Mouse (Mus musculus): Measurements from ENCODE around the gene Ugt1a5. TPM values are rescaled to one million over a fixed set of nuclear protein-coding genes. Genes with fewer than 3 reads are reported as not detected.
"Not testable (repeated sequence)": the region's sequence is repeated elsewhere in the genome, so short reads cannot be mapped to it uniquely, and the experiment has no call there.

Ugt1a5 gene
- polyA plus RNA-seq, 1 experiment from 2014 or later, result not detected

GRCm38 (mm10) chr1:88136646-88137045, 29.2 kb upstream of the Ugt1a5 start:
- ATAC-seq (ENCODE audit: low FRiP score, low TSS enrichment) (no peak), DNase-seq (no peak)
- no peak overlapping the region for H3K9ac ChIP-seq (replicated peaks; ENCODE audit: low read length)
- H3K4me2 ChIP-seq (ENCODE audit: low read length), result no peak overlapping the region
- H3K4me1 ChIP-seq (ENCODE audit: control insufficient read depth, insufficient read depth, low read length), result no peaks in the 10 kb centered on the region
- H3K36me3 ChIP-seq (ENCODE audit: control insufficient read depth, insufficient read depth, low read length), result no peaks in the 10 kb centered on the region
- H3K4me3 ChIP-seq (replicated peaks; ENCODE audit: low read depth, low read length), result no peak overlapping the region
- H3K27ac ChIP-seq (replicated peaks; ENCODE audit: low read depth, low read length), result no peak overlapping the region
- 78% methylated on average over 2 of the region's 2 CpGs for WGBS
- H3K27me3 ChIP-seq (ENCODE audit: control insufficient read depth, insufficient read depth, low read length), result no peaks in the 10 kb centered on the region
- H3K9me3 ChIP-seq (ENCODE audit: control insufficient read depth, low read length), result no peaks in the 10 kb centered on the region

GRCm38 (mm10) chr1:88137264-88137663, 28.5 kb upstream of the Ugt1a5 start:
- no peaks in the 10 kb centered on the region for H3K9me3 ChIP-seq (ENCODE audit: control insufficient read depth, low read length)
- H3K9ac ChIP-seq (replicated peaks; ENCODE audit: low read length), result no peak overlapping the region
- 88% methylated on average over 3 of the region's 3 CpGs for WGBS

GRCm38 (mm10) chr1:88138145-88138544, 27.7 kb upstream of the Ugt1a5 start:
- no peak overlapping the region for H3K4me3 ChIP-seq (replicated peaks; ENCODE audit: low read depth, low read length)
- DNase-seq, result no peak
- no peak overlapping the region for H3K27ac ChIP-seq (replicated peaks; ENCODE audit: low read depth, low read length)
- no peak overlapping the region for H3K9ac ChIP-seq (replicated peaks; ENCODE audit: low read length)
- WGBS, result 96% methylated on average over 1 of the region's 1 CpGs
- H3K9me3 ChIP-seq (ENCODE audit: control insufficient read depth, low read length), result no peaks in the 10 kb centered on the region
- H3K27me3 ChIP-seq (ENCODE audit: control insufficient read depth, insufficient read depth, low read length), result no peaks in the 10 kb centered on the region
- no peak overlapping the region for H3K4me2 ChIP-seq (ENCODE audit: low read length)
- H3K4me1 ChIP-seq (ENCODE audit: control insufficient read depth, insufficient read depth, low read length), result no peaks in the 10 kb centered on the region
- no peaks in the 10 kb centered on the region for H3K36me3 ChIP-seq (ENCODE audit: control insufficient read depth, insufficient read depth, low read length)
- ATAC-seq (ENCODE audit: low FRiP score, low TSS enrichment), result no peak

More at GRCm38 (mm10) chr1:88137264-88137663, 28.5 kb upstream of the Ugt1a5 start:
- ATAC-seq (ENCODE audit: low FRiP score, low TSS enrichment) (no peak), DNase-seq (no peak)
- Histone ChIP-seq H3K27ac (replicated peaks; ENCODE audit: low read depth, low read length) (no peak overlapping the region), H3K4me2 (ENCODE audit: low read length) (no peak overlapping the region), H3K36me3 (ENCODE audit: control insufficient read depth, insufficient read depth, low read length) (no peaks in the 10 kb centered on the region), H3K4me3 (replicated peaks; ENCODE audit: low read depth, low read length) (no peak overlapping the region), H3K4me1 (ENCODE audit: control insufficient read depth, insufficient read depth, low read length) (no peaks in the 10 kb centered on the region), H3K27me3 (ENCODE audit: control insufficient read depth, insufficient read depth, low read length) (no peaks in the 10 kb centered on the region)

- H3K9me3 ChIP-seq (ENCODE audit: control insufficient read depth, low read length); DNase-seq: not testable (repeated sequence)
- WGBS, result 49% methylated on average over 1 of the region's 1 CpGs
These were observed 25.3 kb upstream of the Ugt1a5 start for GRCm38 (mm10) chr1:88140492-88140891.

GRCm38 (mm10) chr1:88143966-88144675, 21.7 kb upstream of the Ugt1a5 start:
- not testable (repeated sequence) for ATAC-seq (ENCODE audit: low FRiP score, low TSS enrichment); H3K4me1 ChIP-seq (ENCODE audit: control insufficient read depth, insufficient read depth, low read length); H3K9me3 ChIP-seq (ENCODE audit: control insufficient read depth, low read length); H3K36me3 ChIP-seq (ENCODE audit: control insufficient read depth, insufficient read depth, low read length); H3K9ac ChIP-seq (replicated peaks; ENCODE audit: low read length); H3K4me2 ChIP-seq (ENCODE audit: low read length); H3K27me3 ChIP-seq (ENCODE audit: control insufficient read depth, insufficient read depth, low read length); H3K4me3 ChIP-seq (replicated peaks; ENCODE audit: low read depth, low read length); H3K27ac ChIP-seq (replicated peaks; ENCODE audit: low read depth, low read length)
- peak; percentile 23 for DNase-seq
- WGBS, result 2% methylated on average over 5 of the region's 5 CpGs

More at GRCm38 (mm10) chr1:88140492-88140891, 25.3 kb upstream of the Ugt1a5 start:
- not testable (repeated sequence) for H3K4me2 ChIP-seq (ENCODE audit: low read length); H3K4me3 ChIP-seq (replicated peaks; ENCODE audit: low read depth, low read length); ATAC-seq (ENCODE audit: low FRiP score, low TSS enrichment); H3K27me3 ChIP-seq (ENCODE audit: control insufficient read depth, insufficient read depth, low read length); H3K27ac ChIP-seq (replicated peaks; ENCODE audit: low read depth, low read length); H3K4me1 ChIP-seq (ENCODE audit: control insufficient read depth, insufficient read depth, low read length); H3K9ac ChIP-seq (replicated peaks; ENCODE audit: low read length); H3K36me3 ChIP-seq (ENCODE audit: control insufficient read depth, insufficient read depth, low read length)

- not testable (repeated sequence) for H3K9me3 ChIP-seq (ENCODE audit: control insufficient read depth, low read length); H3K4me2 ChIP-seq (ENCODE audit: low read length); H3K36me3 ChIP-seq (ENCODE audit: control insufficient read depth, insufficient read depth, low read length); H3K27me3 ChIP-seq (ENCODE audit: control insufficient read depth, insufficient read depth, low read length); H3K9ac ChIP-seq (replicated peaks; ENCODE audit: low read length); H3K4me3 ChIP-seq (replicated peaks; ENCODE audit: low read depth, low read length); H3K27ac ChIP-seq (replicated peaks; ENCODE audit: low read depth, low read length); ATAC-seq (ENCODE audit: low FRiP score, low TSS enrichment); H3K4me1 ChIP-seq (ENCODE audit: control insufficient read depth, insufficient read depth, low read length)
- 71% methylated on average over 2 of the region's 2 CpGs for WGBS
- peak; percentile 31 for DNase-seq
These were observed 20.5 kb upstream of the Ugt1a5 start for GRCm38 (mm10) chr1:88145278-88145677.

GRCm38 (mm10) chr1:88150133-88150532, 15.7 kb upstream of the Ugt1a5 start:
- ATAC-seq (ENCODE audit: low FRiP score, low TSS enrichment); H3K27ac ChIP-seq (replicated peaks; ENCODE audit: low read depth, low read length); H3K36me3 ChIP-seq (ENCODE audit: control insufficient read depth, insufficient read depth, low read length); H3K4me2 ChIP-seq (ENCODE audit: low read length); H3K9ac ChIP-seq (replicated peaks; ENCODE audit: low read length); H3K27me3 ChIP-seq (ENCODE audit: control insufficient read depth, insufficient read depth, low read length); H3K4me3 ChIP-seq (replicated peaks; ENCODE audit: low read depth, low read length); H3K9me3 ChIP-seq (ENCODE audit: control insufficient read depth, low read length); H3K4me1 ChIP-seq (ENCODE audit: control insufficient read depth, insufficient read depth, low read length); DNase-seq: not testable (repeated sequence)
- WGBS, result 65% methylated on average over 2 of the region's 2 CpGs

GRCm38 (mm10) chr1:88158430-88158829, 7.4 kb upstream of the Ugt1a5 start:
- Histone ChIP-seq H3K9ac (replicated peaks; ENCODE audit: low read length) (no peak overlapping the region), H3K27me3 (ENCODE audit: control insufficient read depth, insufficient read depth, low read length) (no peaks in the 10 kb centered on the region), H3K9me3 (ENCODE audit: control insufficient read depth, low read length) (no peaks in the 10 kb centered on the region), H3K4me1 (ENCODE audit: control insufficient read depth, insufficient read depth, low read length) (no peaks in the 10 kb centered on the region), H3K27ac (replicated peaks; ENCODE audit: low read depth, low read length) (no peak overlapping the region), H3K4me2 (ENCODE audit: low read length) (no peak overlapping the region), H3K36me3 (ENCODE audit: control insufficient read depth, insufficient read depth, low read length) (no peaks in the 10 kb centered on the region), H3K4me3 (replicated peaks; ENCODE audit: low read depth, low read length) (no peak overlapping the region)
- DNase-seq (no peak), ATAC-seq (ENCODE audit: low FRiP score, low TSS enrichment) (no peak)
- 91% methylated on average over 2 of the region's 2 CpGs for WGBS

GRCm38 (mm10) chr1:88172190-88172589, 6.4 kb downstream of the Ugt1a5 start:
- H3K4me1 ChIP-seq (ENCODE audit: control insufficient read depth, insufficient read depth, low read length); H3K27me3 ChIP-seq (ENCODE audit: control insufficient read depth, insufficient read depth, low read length); H3K4me2 ChIP-seq (ENCODE audit: low read length); H3K4me3 ChIP-seq (replicated peaks; ENCODE audit: low read depth, low read length); H3K36me3 ChIP-seq (ENCODE audit: control insufficient read depth, insufficient read depth, low read length); ATAC-seq (ENCODE audit: low FRiP score, low TSS enrichment); H3K9me3 ChIP-seq (ENCODE audit: control insufficient read depth, low read length); DNase-seq; H3K9ac ChIP-seq (replicated peaks; ENCODE audit: low read length); H3K27ac ChIP-seq (replicated peaks; ENCODE audit: low read depth, low read length): not testable (repeated sequence)
- WGBS, result 91% methylated on average over 5 of the region's 7 CpGs

Data from midbrain, embryonic 14.5 days (tissue).